Mouse (Mus musculus): ENCODE results near the gene Tbc1d4.

The Tbc1d4 gene

DNA sequence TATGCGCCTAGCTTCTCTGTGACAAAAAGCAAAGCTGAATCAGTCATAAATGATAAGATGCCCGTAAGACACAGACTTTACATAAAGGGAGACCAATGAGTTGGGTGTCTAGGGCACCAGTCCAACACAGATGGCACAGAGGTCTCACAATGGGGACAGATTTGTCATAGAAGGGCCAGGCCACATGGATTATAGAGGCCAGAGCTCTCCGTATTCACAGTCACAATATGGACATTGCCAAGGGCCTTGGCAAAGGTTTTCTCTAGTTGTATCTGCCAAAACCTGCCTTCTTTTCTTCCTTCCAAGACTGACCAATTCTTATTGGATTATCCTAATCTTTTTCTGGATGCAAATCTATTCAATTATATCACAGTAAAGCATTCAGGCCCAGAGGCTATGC, 171.1 kb downstream of the Tbc1d4 start:
- no peak for DNase-seq (ENCODE audit: low read depth, low spot score)

DNA sequence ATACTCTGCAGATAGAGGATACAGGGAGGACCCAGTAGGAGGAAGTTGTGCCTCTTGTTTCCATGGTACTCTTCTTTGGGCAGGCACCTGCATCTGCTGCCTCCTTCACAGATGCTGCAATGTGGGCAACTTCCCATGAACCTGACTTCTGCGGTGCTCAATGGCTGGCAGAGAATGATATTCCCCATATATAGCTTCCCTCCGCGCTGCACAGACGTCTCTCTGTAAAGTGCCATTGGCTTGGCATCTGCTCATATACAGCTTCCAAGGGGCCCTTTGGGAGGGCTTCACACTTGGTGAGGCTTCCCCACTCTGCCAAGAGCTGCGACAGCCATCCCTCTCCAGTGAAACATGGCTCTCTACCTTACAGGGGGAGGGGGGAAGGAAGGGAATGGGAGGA, 178.5 kb downstream of the Tbc1d4 start:
- no peak for DNase-seq (ENCODE audit: low read depth, low spot score)

- DNase-seq (ENCODE audit: low read depth, low spot score) = no peak
These were observed 180.0 kb downstream of the Tbc1d4 start for GRCm38 (mm10) chr14:101428805-101429516.

DNA sequence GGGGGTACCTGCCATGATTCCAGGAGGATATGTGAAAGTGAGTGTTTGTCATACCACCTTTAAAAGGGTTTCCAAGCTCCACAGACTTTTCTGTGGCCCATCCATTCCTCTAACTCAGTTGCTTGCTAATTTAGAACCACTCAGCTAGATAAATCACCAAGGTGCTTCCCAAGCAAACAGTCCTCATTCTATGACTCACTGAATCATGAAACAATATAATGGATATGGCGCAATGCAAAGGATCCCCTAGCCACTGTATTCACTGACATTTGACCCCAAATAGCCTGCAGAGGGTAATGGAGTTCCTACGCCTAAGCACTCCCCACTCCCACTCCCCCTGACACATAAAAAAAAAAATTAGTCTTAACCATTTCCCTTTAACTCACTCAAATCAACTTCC, 191.3 kb downstream of the Tbc1d4 start:
- no peak for DNase-seq (ENCODE audit: low read depth, low spot score)
